Mouse (Mus musculus): Measurements from ENCODE around the gene Thg1l. TPM values are rescaled to one million over a fixed set of nuclear protein-coding genes. Genes with fewer than 3 reads are reported as not detected.

Gene Thg1l
- polyA plus RNA-seq, 1 experiment from 2014 or later, result 13.7 TPM

GRCm38 (mm10) chr11:45947491-45947890 lies 7.8 kb downstream of the Thg1l start:
- H3K4me3 ChIP-seq (replicated peaks), result no peak overlapping the region
- 92% methylated on average over 2 of the region's 2 CpGs for WGBS
- peaks cover 17% of the 10 kb centered on the region for H3K4me1 ChIP-seq
- H3K9me3 ChIP-seq, result no peaks in the 10 kb centered on the region
- H3K36me3 ChIP-seq (replicated peaks), result peaks cover 25% of the 10 kb centered on the region
- no peak overlapping the region for H3K4me2 ChIP-seq
- ATAC-seq (ENCODE audit: low FRiP score), result no peak
- no peak overlapping the region for H3K9ac ChIP-seq
- no peaks in the 10 kb centered on the region for H3K27me3 ChIP-seq
- H3K27ac ChIP-seq, result no peak overlapping the region

DNA sequence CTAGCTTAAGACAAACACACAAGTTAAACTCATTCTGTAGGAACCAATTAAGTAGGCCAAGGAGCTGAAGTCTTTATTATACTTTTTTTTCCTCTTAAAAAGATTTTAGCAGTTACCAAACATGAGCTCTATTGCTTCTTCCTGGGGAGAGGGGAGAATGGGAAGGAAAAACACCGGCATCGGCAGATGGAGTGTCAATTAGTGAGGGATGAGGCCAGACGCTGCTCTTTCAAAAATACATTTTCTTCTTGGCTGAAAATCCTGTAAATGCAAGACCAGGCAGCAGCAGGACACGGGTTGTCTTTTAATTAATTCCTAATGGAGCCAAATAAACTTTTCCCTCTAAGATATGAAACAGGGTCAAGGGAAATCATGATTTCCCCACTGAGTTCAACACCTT lies 8.5 kb downstream of the Thg1l start:
- no peak for ATAC-seq (ENCODE audit: low FRiP score)
- 92% methylated on average over 4 of the region's 4 CpGs for WGBS

GRCm38 (mm10) chr11:45944643-45945156 lies 10.6 kb downstream of the Thg1l start, which contains the start of gene Lsm11:
TSS of gene Lsm11 (minus strand) at chr11:45944935.
- Histone ChIP-seq H3K27me3 (no peaks in the 10 kb centered on the region), H3K9me3 (no peaks in the 10 kb centered on the region), H3K4me1 (peaks cover 17% of the 10 kb centered on the region), H3K36me3 (replicated peaks) (peaks cover 6% of the 10 kb centered on the region), H3K27ac (peak within 1 kb of the TSS; percentile 56; the same call in 1 of the 2 replicates), H3K9ac (peak within 1 kb of the TSS; percentile 81), H3K4me2 (peak within 1 kb of the TSS; percentile 91), H3K4me3 (replicated peaks) (peak within 1 kb of the TSS; percentile 84)
- WGBS, result 0% methylated on average over 31 of the region's 55 CpGs
- peak; percentile 87 for ATAC-seq (ENCODE audit: low FRiP score)

More for the DNA sequence above, 8.5 kb downstream of the Thg1l start:
- H3K9me3 ChIP-seq, result no peaks in the 10 kb centered on the region
- H3K36me3 ChIP-seq (replicated peaks), result peaks cover 20% of the 10 kb centered on the region
- H3K9ac ChIP-seq, result no peak overlapping the region
- peaks cover 17% of the 10 kb centered on the region for H3K4me1 ChIP-seq
- no peak overlapping the region for H3K27ac ChIP-seq
- H3K4me3 ChIP-seq (replicated peaks), result no peak overlapping the region
- no peaks in the 10 kb centered on the region for H3K27me3 ChIP-seq
- no peak overlapping the region for H3K4me2 ChIP-seq

- H3K4me3 ChIP-seq (replicated peaks), result peak overlapping the region; percentile 84
- peaks cover 17% of the 10 kb centered on the region for H3K4me1 ChIP-seq
- H3K27ac ChIP-seq, result peak overlapping the region; percentile 56; the same call in 1 of the 2 replicates
- WGBS, result under 1% methylated on average over 49 of the region's 49 CpGs
- peak; percentile 62 for ATAC-seq (ENCODE audit: low FRiP score)
- H3K9me3 ChIP-seq, result no peaks in the 10 kb centered on the region
- H3K36me3 ChIP-seq (replicated peaks), result no peaks in the 10 kb centered on the region; the same call in 1 of the 2 replicates
- H3K27me3 ChIP-seq, result no peaks in the 10 kb centered on the region
- peak overlapping the region; percentile 81 for H3K9ac ChIP-seq
- peak overlapping the region; percentile 91 for H3K4me2 ChIP-seq
Observed at GRCm38 (mm10) chr11:45943891-45944642, 11.2 kb downstream of the Thg1l start.

GRCm38 (mm10) chr11:45943108-45943705 lies 12.1 kb downstream of the Thg1l start:
- Histone ChIP-seq H3K9ac (0 out of 2 replicates have a peak overlapping the region, but pooled peaks have one; percentile 81), H3K27me3 (no peaks in the 10 kb centered on the region), H3K27ac (no peak overlapping the region; the same call in 1 of the 2 replicates), H3K4me3 (replicated peaks) (peak overlapping the region; percentile 84), H3K9me3 (no peaks in the 10 kb centered on the region), H3K4me1 (peaks cover 17% of the 10 kb centered on the region), H3K4me2 (peak overlapping the region; percentile 91), H3K36me3 (replicated peaks) (no peaks in the 10 kb centered on the region; the same call in 1 of the 2 replicates)
- 62% methylated on average over 7 of the region's 7 CpGs for WGBS
- ATAC-seq (ENCODE audit: low FRiP score), result no peak

- H3K36me3 ChIP-seq (replicated peaks), result peaks cover 4% of the 10 kb centered on the region
- no peak overlapping the region for H3K4me2 ChIP-seq
- H3K9me3 ChIP-seq, result no peaks in the 10 kb centered on the region
- H3K9ac ChIP-seq, result no peak overlapping the region
- ATAC-seq (ENCODE audit: low FRiP score), result no peak
- H3K27ac ChIP-seq, result no peak overlapping the region
- peaks cover 17% of the 10 kb centered on the region for H3K4me1 ChIP-seq
- H3K27me3 ChIP-seq, result no peaks in the 10 kb centered on the region
- no peak overlapping the region for H3K4me3 ChIP-seq (replicated peaks)
- WGBS, result 85% methylated on average over 7 of the region's 7 CpGs
Observed at GRCm38 (mm10) chr11:45942281-45942680, 13.0 kb downstream of the Thg1l start.

GRCm38 (mm10) chr11:45938917-45939316 lies 16.4 kb downstream of the Thg1l start:
- 93% methylated on average over 8 of the region's 8 CpGs for WGBS
- Histone ChIP-seq H3K9me3 (no peaks in the 10 kb centered on the region), H3K9ac (no peak overlapping the region), H3K36me3 (replicated peaks) (peaks cover 28% of the 10 kb centered on the region), H3K27me3 (no peaks in the 10 kb centered on the region), H3K4me1 (peaks cover 14% of the 10 kb centered on the region), H3K27ac (no peak overlapping the region), H3K4me3 (replicated peaks) (no peak overlapping the region), H3K4me2 (no peak overlapping the region)
- ATAC-seq (ENCODE audit: low FRiP score), result no peak

DNA sequence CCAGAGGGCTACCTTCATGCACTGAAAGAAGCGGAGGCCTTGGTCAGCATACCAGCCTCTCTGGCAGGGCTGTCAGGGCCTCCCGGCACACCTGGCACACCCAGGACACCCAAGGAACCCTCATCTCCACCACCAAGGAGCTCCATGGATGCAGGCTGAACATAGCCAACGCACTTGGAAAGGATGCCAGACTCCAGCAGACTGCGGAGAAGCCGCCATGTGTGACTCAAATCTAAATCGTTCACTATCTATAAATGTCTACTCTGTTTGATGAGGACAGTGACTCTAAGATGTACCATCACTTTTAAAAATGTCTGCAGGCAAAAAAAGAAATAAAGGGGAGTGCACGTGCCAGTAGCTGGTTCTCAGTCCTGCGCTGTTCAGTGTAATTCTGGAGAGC lies 17.8 kb downstream of the Thg1l start:
- no peak for ATAC-seq (ENCODE audit: low FRiP score)
- no peak overlapping the region for H3K9ac ChIP-seq
- H3K36me3 ChIP-seq (replicated peaks), result peaks cover 41% of the 10 kb centered on the region
- no peak overlapping the region for H3K27ac ChIP-seq
- H3K9me3 ChIP-seq, result no peaks in the 10 kb centered on the region
- H3K27me3 ChIP-seq, result no peaks in the 10 kb centered on the region
- WGBS, result 96% methylated on average over 8 of the region's 8 CpGs
- H3K4me3 ChIP-seq (replicated peaks), result no peak overlapping the region
- H3K4me1 ChIP-seq, result no peaks in the 10 kb centered on the region
- H3K4me2 ChIP-seq, result no peak overlapping the region

DNA sequence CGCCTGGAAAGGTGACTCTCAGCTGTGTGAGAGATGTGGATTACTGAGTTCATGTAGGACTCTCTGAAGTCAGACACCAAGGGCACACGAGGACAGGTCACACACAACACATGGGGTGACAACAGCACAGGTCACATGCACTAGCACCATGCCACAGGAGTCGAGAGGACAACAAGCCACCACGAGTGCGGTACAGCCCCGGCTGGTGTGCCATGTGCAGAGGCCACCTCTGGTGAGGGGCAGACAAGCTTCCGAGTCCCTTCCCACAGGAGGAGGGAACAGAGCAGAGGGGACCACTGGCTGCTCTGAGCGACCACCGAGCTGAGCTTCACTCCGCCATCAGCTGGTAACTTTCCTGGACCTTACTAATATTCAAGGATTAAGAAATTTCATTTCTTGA lies 22.5 kb downstream of the Thg1l start:
- no peak for ATAC-seq (ENCODE audit: low FRiP score)
- H3K36me3 ChIP-seq (replicated peaks), result peaks cover 51% of the 10 kb centered on the region
- no peak overlapping the region for H3K27ac ChIP-seq
- no peaks in the 10 kb centered on the region for H3K4me1 ChIP-seq
- H3K9ac ChIP-seq, result no peak overlapping the region
- WGBS, result 89% methylated on average over 10 of the region's 10 CpGs
- no peaks in the 10 kb centered on the region for H3K27me3 ChIP-seq
- no peak overlapping the region for H3K4me2 ChIP-seq
- no peak overlapping the region for H3K4me3 ChIP-seq (replicated peaks)
- no peaks in the 10 kb centered on the region for H3K9me3 ChIP-seq

- Histone ChIP-seq H3K4me2 (no peak overlapping the region), H3K4me3 (replicated peaks) (no peak overlapping the region), H3K27ac (no peak overlapping the region), H3K4me1 (peaks cover 6% of the 10 kb centered on the region; the same call in 1 of the 2 replicates), H3K36me3 (replicated peaks) (peaks cover 30% of the 10 kb centered on the region), H3K27me3 (no peaks in the 10 kb centered on the region), H3K9me3 (no peaks in the 10 kb centered on the region), H3K9ac (no peak overlapping the region)
- WGBS, result 86% methylated on average over 10 of the region's 10 CpGs
- ATAC-seq (ENCODE audit: low FRiP score), result no peak
Observed at GRCm38 (mm10) chr11:45929541-45929940, 25.8 kb downstream of the Thg1l start.

GRCm38 (mm10) chr11:45927456-45927855 lies 27.8 kb downstream of the Thg1l start:
- no peak for ATAC-seq (ENCODE audit: low FRiP score)
- no peak overlapping the region for H3K27ac ChIP-seq
- no peak overlapping the region for H3K4me2 ChIP-seq
- WGBS, result 58% methylated on average over 5 of the region's 5 CpGs
- no peak overlapping the region for H3K9ac ChIP-seq
- H3K4me1 ChIP-seq, result peaks cover 6% of the 10 kb centered on the region; the same call in 1 of the 2 replicates
- peaks cover 11% of the 10 kb centered on the region for H3K36me3 ChIP-seq (replicated peaks)
- no peaks in the 10 kb centered on the region for H3K9me3 ChIP-seq
- H3K27me3 ChIP-seq, result no peaks in the 10 kb centered on the region; the same call in 1 of the 2 replicates
- no peak overlapping the region for H3K4me3 ChIP-seq (replicated peaks)

- peak; percentile 85 for ATAC-seq (ENCODE audit: low FRiP score)
- peaks cover 9% of the 10 kb centered on the region; the same call in 1 of the 2 replicates for H3K36me3 ChIP-seq (replicated peaks)
- no peak overlapping the region for H3K27ac ChIP-seq
- H3K4me2 ChIP-seq, result peak overlapping the region; percentile 50
- 0% methylated on average over 9 of the region's 9 CpGs for WGBS
- peaks cover 8% of the 10 kb centered on the region for H3K4me1 ChIP-seq
- H3K9me3 ChIP-seq, result no peaks in the 10 kb centered on the region
- H3K4me3 ChIP-seq (replicated peaks), result peak overlapping the region; percentile 32
- H3K9ac ChIP-seq, result no peak overlapping the region
- H3K27me3 ChIP-seq, result no peaks in the 10 kb centered on the region; the same call in 1 of the 2 replicates
Observed at GRCm38 (mm10) chr11:45926640-45927082, 28.6 kb downstream of the Thg1l start.
